Mouse (Mus musculus) ovary, postnatal 14 days (tissue): Measurements from ENCODE around the gene Rpp25l.

Experiments used
- DNase-seq: peaks from one replicate; pipeline ENCODE4 v3.0.0; 2022; ENCODE audit warnings: low spot score

Gene Rpp25l

DNA sequence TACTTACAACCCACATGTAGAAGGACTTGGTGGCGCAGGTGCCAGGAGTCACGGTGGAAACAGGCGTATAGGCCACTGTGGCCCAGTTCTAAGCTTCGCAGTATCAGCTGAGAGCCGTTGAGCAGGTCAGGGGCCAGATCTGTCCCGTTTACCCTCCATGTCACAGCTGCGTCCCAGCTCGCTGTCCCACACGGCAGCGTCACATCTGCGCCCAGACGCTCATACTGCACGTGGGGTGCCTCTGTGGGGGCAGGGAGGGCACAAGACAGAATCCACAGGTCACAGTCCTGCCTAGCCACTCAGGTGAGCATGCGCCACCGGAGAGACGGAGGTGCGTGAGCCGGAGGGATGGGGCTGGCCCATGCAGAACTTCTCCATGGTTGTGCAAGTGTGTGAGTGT lies 42.5 kb downstream of the Rpp25l start:
- DNase-seq, result no peak

DNA sequence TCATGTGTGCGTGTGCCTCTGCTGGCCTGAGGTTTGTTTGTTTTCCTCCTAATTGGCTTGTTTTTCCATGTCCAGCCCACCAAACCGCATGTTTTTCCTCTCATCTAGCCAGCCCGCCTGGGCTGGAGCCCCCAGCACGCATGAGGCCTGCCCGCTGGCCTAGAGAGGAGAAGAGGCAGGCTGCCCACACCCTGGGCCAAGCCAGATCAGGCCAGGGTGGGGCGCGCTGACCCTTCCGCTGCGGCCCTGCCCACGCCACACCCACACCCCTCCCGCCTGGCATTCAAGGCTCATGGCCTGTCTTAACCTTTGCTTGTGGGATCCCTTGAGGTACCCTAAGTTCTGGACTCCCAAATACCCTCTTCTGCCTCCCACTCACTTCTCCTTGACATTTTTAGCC lies 46.7 kb downstream of the Rpp25l start:
- no peak for DNase-seq

DNA sequence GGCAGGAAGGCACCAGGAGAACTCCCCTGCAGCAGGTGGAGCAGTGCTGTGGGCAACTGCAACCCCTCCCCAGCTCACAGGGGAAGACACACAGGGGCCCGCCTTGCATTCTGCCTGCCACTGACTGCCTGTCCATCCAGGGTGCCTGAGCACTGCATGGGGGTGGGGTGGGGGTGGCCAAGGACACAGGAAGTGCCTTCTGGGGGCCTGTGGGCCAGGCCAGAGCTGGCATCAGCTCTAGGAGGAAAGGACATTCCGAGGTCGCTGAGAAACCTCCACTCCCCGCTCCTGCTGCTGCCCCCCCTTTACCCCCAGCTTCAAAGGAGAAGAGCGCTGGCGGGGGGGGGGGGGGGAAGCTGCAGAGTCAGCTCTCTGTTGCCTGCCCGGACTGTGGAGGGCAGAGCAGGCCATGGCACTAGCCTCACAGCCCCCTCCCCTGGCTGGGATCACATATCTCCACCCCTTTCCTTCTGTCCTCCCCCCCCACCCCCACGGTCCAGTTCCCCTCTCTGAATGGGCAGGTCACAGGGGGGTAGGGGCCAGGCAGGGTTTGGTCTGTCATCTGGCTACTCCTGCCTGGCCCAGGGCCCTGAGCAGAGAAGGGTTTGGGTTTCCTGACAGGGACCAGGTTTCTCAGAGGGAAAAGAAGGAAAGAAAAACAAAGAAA lies 48.2 kb downstream of the Rpp25l start:
- DNase-seq, result no peak

DNA sequence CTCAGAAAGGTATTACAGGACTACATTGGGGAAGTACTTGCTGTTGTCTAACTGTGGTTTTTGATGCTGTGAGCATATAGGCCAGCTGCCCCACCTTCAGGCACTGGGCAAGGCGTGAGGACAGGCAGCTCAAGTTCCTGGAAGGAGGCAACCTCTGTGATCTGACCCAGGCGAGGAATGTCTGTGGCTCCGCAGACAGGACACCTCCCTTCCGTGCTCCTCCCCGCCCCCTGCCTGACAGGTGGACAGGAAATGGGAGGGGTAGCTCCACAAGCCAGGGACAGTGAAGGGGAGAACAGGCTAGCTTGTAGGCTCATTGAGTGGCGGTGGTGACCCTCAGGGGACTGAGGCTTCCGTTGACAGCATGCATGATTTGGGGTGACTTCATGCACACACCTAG lies 48.8 kb downstream of the Rpp25l start:
- DNase-seq, result no peak

DNA sequence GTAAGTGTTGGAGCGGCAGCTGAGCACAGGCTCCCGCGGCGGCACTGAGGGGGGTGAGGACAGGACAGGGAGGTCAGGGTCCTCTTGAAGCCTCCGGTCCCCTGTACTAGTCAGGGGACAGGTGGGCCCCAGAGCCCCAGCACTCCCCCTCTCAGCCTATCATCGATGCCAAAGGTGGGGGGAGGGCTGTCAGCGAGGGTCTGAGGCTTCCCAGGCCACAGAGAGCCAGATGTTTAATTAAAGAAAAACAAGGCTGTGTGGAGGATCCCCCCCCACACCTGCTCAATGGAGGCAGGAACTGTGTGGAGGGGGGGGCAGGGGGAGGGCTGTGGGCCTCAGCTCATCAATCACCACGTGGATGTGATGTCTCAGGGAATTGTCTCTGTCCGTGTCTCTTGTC lies 49.7 kb downstream of the Rpp25l start:
- DNase-seq, result no peak

DNA sequence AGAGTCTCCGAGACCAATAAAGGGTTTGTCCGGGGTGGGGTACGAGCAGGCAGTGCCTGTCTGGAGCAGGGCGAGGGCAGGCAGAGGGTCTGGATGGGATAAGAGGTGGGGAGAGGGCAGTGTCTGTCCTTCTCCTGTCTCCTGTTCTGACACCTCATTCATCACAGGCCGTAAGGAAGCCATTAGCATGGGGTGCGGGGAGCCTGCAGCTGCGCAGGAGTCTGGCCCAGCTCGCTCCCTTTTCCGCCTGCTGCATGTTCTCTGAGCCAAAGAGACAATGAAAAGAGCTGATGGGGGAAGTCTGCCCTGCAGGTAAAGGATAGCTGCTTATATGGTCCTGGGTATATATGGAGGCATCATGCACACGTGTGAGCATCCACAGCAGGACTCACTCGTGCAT lies 50.6 kb downstream of the Rpp25l start:
- DNase-seq, result no peak
